Mouse (Mus musculus) cortical plate, adult 2 months (tissue): ENCODE measurements around the gene Gnb5.

Source experiments
- CTCF ChIP-seq: fragments of 200-500 bp; IDR thresholded peaks from 2 replicates; pipeline ENCODE4 v1.5.1; 2011; ENCODE audit warnings: mild to moderate bottlenecking, control low read depth, low read length; ENCODE audit not compliant: insufficient read depth; ENCODE audit errors: extremely low read depth
- POLR2A ChIP-seq: fragments of 200-500 bp; IDR thresholded peaks from 2 replicates; pipeline ENCODE4 v1.6.1; 2011; ENCODE audit warnings: mild to moderate bottlenecking, low read length, control low read depth; ENCODE audit not compliant: insufficient read depth; ENCODE audit errors: extremely low read depth

DNA sequence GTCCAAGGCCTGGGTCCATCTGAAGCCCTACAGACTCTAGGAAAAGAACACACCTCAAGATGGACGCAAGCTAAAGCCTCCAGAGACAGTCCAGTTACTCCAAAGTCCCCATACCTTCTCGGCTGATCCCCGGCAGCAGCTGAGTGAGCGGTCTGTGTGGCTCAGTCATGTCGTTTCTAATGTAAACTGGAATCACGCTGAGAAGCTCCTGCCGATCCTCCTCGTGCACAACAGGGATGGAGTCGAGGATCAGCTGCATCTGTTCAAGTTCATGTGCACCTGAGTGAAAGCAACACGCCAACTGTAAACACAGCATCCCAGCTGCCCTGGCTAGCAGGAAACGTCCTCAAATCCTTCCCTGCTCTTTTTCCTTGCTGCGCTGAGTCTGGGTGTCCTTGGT, 87.2 kb downstream of the Gnb5 start:
- TF ChIP-seq CTCF (no peak), POLR2A (no peak)
